Mouse (Mus musculus) heart, adult 2 months (tissue): ENCODE measurements around the gene Rnf149.

Experiments used
- CTCF ChIP-seq: fragments of 200-600 bp; IDR thresholded peaks from 2 replicates; pipeline ENCODE4 v1.8.1; 2022; ENCODE audit warnings: antibody characterized with exemption, mild to moderate bottlenecking, moderate library complexity
- EP300 ChIP-seq: fragments of 200-500 bp; IDR thresholded peaks from 2 replicates; pipeline ENCODE4 v1.6.1; 2011; ENCODE audit warnings: low read depth, low read length, control low read depth; ENCODE audit not compliant: insufficient read depth
- POLR2A ChIP-seq: fragments of 200-500 bp; IDR thresholded peaks from 2 replicates; pipeline ENCODE4 v1.6.1; 2011; ENCODE audit warnings: mild to moderate bottlenecking, low read depth, low read length, control low read depth; ENCODE audit not compliant: insufficient read depth

DNA sequence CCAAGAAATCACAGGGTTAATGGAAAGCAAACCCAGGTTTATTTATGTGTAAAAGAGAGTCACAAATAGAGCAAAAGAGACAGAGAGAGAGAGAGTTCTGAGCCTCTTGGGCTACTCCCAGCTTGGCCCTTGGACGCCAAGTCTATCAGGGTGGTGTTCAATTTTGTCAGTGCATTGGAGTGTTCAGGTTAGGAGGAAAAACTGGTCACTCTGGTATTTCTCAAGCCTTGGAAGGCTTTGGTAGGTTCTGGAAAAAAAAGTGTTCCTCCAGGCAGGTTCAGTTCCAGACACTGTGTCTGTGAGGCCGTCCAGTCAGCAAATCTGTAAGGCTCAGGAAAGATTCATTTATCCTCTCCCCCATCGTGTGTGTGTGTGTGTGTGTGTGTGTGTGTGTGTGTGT lies 48.3 kb upstream of the Rnf149 start:
- TF ChIP-seq CTCF (no peak), POLR2A (no peak), EP300 (no peak)
